Mouse (Mus musculus): Measurements from ENCODE around the gene BC030867. TPM values are rescaled to one million over a fixed set of nuclear protein-coding genes. Genes with fewer than 3 reads are reported as not detected.

The BC030867 gene
- polyA plus RNA-seq, 1 experiment: 7.2 TPM

DNA sequence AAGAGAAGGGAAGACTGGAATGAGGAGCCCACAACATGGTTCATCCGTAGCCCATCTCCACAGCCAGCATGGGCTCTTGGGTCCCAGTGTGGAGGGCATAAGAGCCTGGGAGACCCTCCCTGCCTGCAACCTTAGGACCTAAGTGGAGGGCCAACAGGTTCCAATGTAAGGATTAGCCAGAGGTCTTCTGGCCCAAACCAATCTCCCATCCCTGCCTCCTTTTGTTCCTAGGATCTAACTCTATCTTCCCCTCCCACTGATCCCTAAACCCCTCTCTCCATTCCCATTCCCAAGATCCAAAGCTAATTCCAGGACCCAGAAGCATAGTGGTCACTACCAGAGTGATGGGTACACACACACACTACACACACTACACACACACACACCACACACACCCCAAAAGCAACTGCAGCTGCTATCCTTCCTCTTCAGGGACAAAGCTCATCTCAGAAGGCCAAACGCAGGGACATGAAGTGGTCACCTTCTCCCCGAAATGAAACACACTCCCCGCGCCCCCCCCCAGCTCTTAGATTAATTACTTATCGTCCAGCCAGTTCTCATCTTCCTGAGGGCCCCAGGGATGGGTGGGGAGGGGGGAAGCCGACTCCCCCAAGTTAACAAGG lies 19.9 kb upstream of the BC030867 start:
- Histone ChIP-seq H3K4me3 (ENCODE audit: insufficient read depth, low read length) (peak overlapping the region; percentile 99), H3K4me1 (ENCODE audit: control insufficient read depth, insufficient read depth, low read length) (peaks cover 21% of the 10 kb centered on the region), H3K27ac (ENCODE audit: insufficient read depth, low read depth, low read length) (no peak overlapping the region)
- TF ChIP-seq POLR2A (IDR thresholded peaks at IDR 0.05; ENCODE audit: borderline replicate concordance, low read depth, low read length) (no peak), CTCF (IDR thresholded peaks at IDR 0.05; ENCODE audit: low read depth, low read length) (no peak)

DNA sequence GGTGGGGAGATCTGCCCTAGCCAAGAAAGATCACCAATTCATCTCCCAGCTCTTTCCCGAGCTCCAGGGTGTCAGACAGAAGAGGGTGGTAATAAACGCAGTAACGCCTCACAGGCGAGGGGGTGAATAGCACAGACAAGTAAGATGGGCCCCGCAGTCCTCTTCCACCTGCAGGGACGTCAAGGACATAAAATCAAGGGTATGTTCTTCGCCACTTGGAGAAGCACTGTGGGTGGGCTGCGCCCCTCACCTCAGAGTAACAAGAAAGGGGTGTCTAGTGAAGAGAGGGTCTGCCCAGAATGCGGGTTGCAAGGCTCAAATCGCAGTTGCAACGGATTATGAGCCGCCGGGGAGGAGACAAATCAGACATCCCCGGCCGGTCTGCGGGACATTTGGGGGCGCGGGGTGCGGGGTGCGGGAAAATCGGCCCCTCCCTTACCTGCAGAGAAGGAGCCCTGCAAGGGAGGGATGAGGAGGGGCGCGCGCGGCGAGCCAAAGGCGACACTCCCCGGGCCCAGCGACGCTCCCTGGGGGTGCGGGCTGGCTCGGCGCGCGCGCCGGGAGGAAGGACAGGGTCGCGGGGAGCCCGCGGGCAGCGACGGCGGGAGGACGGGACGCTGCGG lies 19.2 kb upstream of the BC030867 start:
- TF ChIP-seq CTCF (IDR thresholded peaks at IDR 0.05; ENCODE audit: low read depth, low read length) (no peak), POLR2A (IDR thresholded peaks at IDR 0.05; ENCODE audit: borderline replicate concordance, low read depth, low read length) (no peak)

GRCm38 (mm10) chr11:102230006-102230741 lies 18.5 kb upstream of the BC030867 start, which contains the start of gene Hdac5:
Hdac5 (minus strand) TSS chr11:102230166.
- TF ChIP-seq CTCF (IDR thresholded peaks at IDR 0.05; ENCODE audit: low read depth, low read length): no peak
- TF ChIP-seq POLR2A (IDR thresholded peaks at IDR 0.05; ENCODE audit: borderline replicate concordance, low read depth, low read length): no peak
- H3K4me3 ChIP-seq (ENCODE audit: insufficient read depth, low read length): peak within 1 kb of the TSS; percentile 99
- peak within 1 kb of the TSS; percentile 96 for H3K27ac ChIP-seq (ENCODE audit: insufficient read depth, low read depth, low read length)
- H3K4me1 ChIP-seq (ENCODE audit: control insufficient read depth, insufficient read depth, low read length): peaks cover 21% of the 10 kb centered on the region

More for the DNA sequence above, 19.2 kb upstream of the BC030867 start:
- H3K4me3 ChIP-seq (ENCODE audit: insufficient read depth, low read length): peak overlapping the region; percentile 99
- H3K4me1 ChIP-seq (ENCODE audit: control insufficient read depth, insufficient read depth, low read length): peaks cover 21% of the 10 kb centered on the region
- peak overlapping the region; percentile 96 for H3K27ac ChIP-seq (ENCODE audit: insufficient read depth, low read depth, low read length)

- Histone ChIP-seq H3K4me3 (ENCODE audit: insufficient read depth, low read length) (no peak overlapping the region), H3K4me1 (ENCODE audit: control insufficient read depth, insufficient read depth, low read length) (peaks cover 13% of the 10 kb centered on the region), H3K27ac (ENCODE audit: insufficient read depth, low read depth, low read length) (no peak overlapping the region)
- no peak for TF ChIP-seq CTCF (IDR thresholded peaks at IDR 0.05; ENCODE audit: low read depth, low read length)
- TF ChIP-seq POLR2A (IDR thresholded peaks at IDR 0.05; ENCODE audit: borderline replicate concordance, low read depth, low read length): no peak
These were observed 12.7 kb upstream of the BC030867 start for GRCm38 (mm10) chr11:102236022-102236421.

- Histone ChIP-seq H3K27ac (ENCODE audit: insufficient read depth, low read depth, low read length) (no peak overlapping the region), H3K4me3 (ENCODE audit: insufficient read depth, low read length) (no peak overlapping the region), H3K4me1 (ENCODE audit: control insufficient read depth, insufficient read depth, low read length) (peaks cover 17% of the 10 kb centered on the region)
- no peak for TF ChIP-seq CTCF (IDR thresholded peaks at IDR 0.05; ENCODE audit: low read depth, low read length)
- no peak for TF ChIP-seq POLR2A (IDR thresholded peaks at IDR 0.05; ENCODE audit: borderline replicate concordance, low read depth, low read length)
These were observed 8.0 kb upstream of the BC030867 start for GRCm38 (mm10) chr11:102240636-102241035.

- H3K4me1 ChIP-seq (ENCODE audit: control insufficient read depth, insufficient read depth, low read length): peaks cover 17% of the 10 kb centered on the region
- H3K27ac ChIP-seq (ENCODE audit: insufficient read depth, low read depth, low read length): no peak overlapping the region
- TF ChIP-seq POLR2A (IDR thresholded peaks at IDR 0.05; ENCODE audit: borderline replicate concordance, low read depth, low read length) (no peak), CTCF (IDR thresholded peaks at IDR 0.05; ENCODE audit: low read depth, low read length) (no peak)
- no peak overlapping the region for H3K4me3 ChIP-seq (ENCODE audit: insufficient read depth, low read length)
These were observed 7.4 kb upstream of the BC030867 start for GRCm38 (mm10) chr11:102241246-102241645.

GRCm38 (mm10) chr11:102241874-102242273 lies 6.8 kb upstream of the BC030867 start:
- Histone ChIP-seq H3K27ac (ENCODE audit: insufficient read depth, low read depth, low read length) (no peak overlapping the region), H3K4me1 (ENCODE audit: control insufficient read depth, insufficient read depth, low read length) (peaks cover 18% of the 10 kb centered on the region), H3K4me3 (ENCODE audit: insufficient read depth, low read length) (no peak overlapping the region)
- no peak for TF ChIP-seq POLR2A (IDR thresholded peaks at IDR 0.05; ENCODE audit: borderline replicate concordance, low read depth, low read length)
- TF ChIP-seq CTCF (IDR thresholded peaks at IDR 0.05; ENCODE audit: low read depth, low read length): no peak

DNA sequence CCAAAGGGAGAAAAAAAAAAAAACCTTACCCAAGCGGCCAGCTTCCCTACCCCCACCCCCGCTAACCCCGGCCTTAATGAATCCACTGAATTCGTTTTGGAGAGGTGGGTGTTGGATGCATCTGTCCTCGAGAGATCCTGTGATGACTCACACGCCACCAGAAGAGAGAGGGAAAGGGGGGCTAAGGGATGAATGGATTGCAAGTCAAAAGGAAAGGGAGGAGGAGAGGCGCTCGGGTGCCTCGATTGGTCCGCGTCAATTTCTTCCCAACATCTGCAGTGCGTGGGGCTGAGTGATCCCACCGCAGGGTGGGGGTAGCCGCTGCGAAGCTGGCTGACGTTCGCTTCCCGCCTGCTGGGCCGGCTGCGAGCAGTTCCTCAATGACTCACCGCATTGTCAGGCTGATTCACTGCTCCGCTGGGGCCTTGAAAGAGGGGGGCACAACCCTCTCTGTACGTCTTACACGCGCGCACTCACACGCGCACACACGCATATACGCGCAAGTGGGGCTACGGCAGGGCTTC lies 3.7 kb upstream of the BC030867 start:
- Histone ChIP-seq H3K4me3 (ENCODE audit: insufficient read depth, low read length) (peak overlapping the region; percentile 67), H3K27ac (ENCODE audit: insufficient read depth, low read depth, low read length) (peak overlapping the region; percentile 90), H3K4me1 (ENCODE audit: control insufficient read depth, insufficient read depth, low read length) (peaks cover 16% of the 10 kb centered on the region)
- no peak for TF ChIP-seq POLR2A (IDR thresholded peaks at IDR 0.05; ENCODE audit: borderline replicate concordance, low read depth, low read length)
- TF ChIP-seq CTCF (IDR thresholded peaks at IDR 0.05; ENCODE audit: low read depth, low read length): no peak

DNA sequence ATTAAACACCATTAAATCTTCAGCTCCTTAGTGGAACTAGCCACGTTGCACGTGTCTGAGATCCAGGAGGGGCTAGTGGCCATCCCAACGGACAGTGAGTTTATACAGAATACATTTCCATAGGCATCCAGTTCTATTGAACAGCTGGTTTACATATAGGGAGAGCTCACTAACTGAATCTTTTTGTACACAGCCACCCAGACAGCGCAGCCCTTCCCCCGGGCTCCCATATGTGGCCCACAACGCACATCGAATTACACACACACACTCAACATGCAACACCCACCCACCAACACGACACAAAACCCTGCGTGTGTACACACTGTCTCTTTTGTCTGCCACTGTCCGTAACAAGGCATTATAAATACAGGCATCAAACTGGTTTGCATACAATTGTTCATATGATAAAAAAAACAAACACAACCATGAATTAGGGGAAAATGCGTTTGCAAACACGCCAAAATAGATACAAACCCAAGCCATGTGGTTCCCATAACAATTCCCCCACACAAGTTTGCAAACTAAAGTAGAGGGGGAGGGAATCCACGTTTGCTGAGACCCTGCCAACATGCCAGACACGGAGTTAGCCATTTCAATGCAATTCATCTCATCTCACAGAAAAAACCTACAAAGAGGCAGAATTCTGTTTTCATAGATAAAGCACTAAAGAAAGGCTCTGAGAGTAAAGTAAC lies 3.0 kb upstream of the BC030867 start:
- 0 out of 2 replicates have a peak, but pooled peaks have one; percentile 8 for TF ChIP-seq CTCF (IDR thresholded peaks at IDR 0.05; ENCODE audit: low read depth, low read length)
- no peak for TF ChIP-seq POLR2A (IDR thresholded peaks at IDR 0.05; ENCODE audit: borderline replicate concordance, low read depth, low read length)
- Histone ChIP-seq H3K4me1 (ENCODE audit: control insufficient read depth, insufficient read depth, low read length) (peaks cover 16% of the 10 kb centered on the region), H3K4me3 (ENCODE audit: insufficient read depth, low read length) (peak overlapping the region; percentile 67), H3K27ac (ENCODE audit: insufficient read depth, low read depth, low read length) (peak overlapping the region; percentile 90)

Measured in bone marrow macrophage, adult 2 months (primary cell).